19 mouse cellular contexts compared by ENCODE assay signal in the genomic region with DNA sequence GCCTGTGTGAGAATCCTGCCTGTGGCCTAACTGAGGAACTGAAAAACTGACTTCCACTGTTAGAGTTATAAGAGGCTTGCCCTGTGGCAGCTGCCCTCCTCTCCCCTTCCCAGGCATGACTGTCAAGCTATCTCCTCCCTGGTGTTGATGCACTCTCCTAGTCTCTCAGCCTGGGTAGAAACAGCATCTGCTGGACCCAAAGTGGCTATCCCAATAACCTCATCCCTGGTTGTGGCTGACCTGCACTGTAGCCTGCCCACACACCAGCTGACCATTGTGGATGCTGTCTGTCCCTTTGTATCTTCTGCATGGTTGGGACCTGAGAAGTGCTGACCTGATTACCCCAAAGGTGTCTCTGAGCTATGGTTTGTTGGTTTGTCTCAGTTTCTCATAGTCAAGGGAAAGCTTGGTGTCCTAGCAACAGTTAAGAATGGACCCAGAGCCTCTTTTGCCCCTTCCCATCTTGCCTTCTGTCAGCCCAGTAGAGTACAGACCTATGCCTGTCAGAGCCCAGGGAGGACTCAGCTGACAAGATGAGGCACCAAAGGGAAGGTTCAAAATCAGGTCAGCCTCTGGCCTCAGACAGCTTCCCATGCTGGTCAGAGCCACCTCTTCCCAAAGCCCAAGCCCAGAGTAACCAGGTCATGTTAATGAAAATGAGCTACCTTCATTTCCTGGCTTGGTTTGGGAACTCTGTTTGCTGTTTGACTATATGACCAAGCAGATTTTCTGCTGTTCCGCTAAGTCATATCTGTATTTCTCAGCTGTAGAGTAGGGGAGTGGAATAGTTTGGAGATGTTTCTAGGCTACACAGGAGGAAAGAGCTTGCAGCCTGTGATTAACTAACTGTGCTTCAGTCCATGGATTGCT. TPM values are rescaled to one million over a fixed set of nuclear protein-coding genes. Genes with fewer than 3 reads are reported as not detected.
A peak's percentile ranks its signal among the peaks of the same experiment; 100 is the strongest.
DNase-seq lines count a peak whose midpoint lies in the region; ATAC-seq and TF ChIP-seq lines count a peak whose summit lies in the region.
"Had no signal": no experiment of that assay in that cellular context is flagged by ENCODE, and none has a peak within 500 bp of the region (broad histone marks: within the 10 kb centered on the region; RNA-seq: fewer than 3 reads in every experiment).

No protein-coding gene starts in this region.

- H3K4me2 ChIP-seq in limb, embryonic 15.5 days = no peak overlapping the region
- H3K4me2 ChIP-seq in liver, embryonic 12.5 days = peak overlapping the region; percentile 44
- H3K4me2 ChIP-seq in stomach, embryonic 14.5 days (replicated peaks; ENCODE audit: low read depth, low read length) = no peak overlapping the region
- H3K4me2 ChIP-seq: embryonic facial prominence, embryonic 15.5 days; forebrain, embryonic 15.5 days; heart, embryonic 11.5 days had no signal

- TF ChIP-seq POLR2A in bone marrow, adult 2 months (IDR thresholded peaks at IDR 0.05; ENCODE audit: borderline replicate concordance, control insufficient read depth, low read depth, low read length) = no peak
- no peak for TF ChIP-seq POLR2A in cerebellum, adult 2 months (IDR thresholded peaks at IDR 0.05; ENCODE audit: borderline replicate concordance, insufficient read depth, low read length)

- no peaks in the 10 kb centered on the region for H3K27me3 ChIP-seq in limb, embryonic 15.5 days
- no peaks in the 10 kb centered on the region for H3K27me3 ChIP-seq in limb, embryonic 10.5 days (ENCODE audit: low read depth, poor library complexity, severe bottlenecking)
- no peaks in the 10 kb centered on the region for H3K27me3 ChIP-seq in liver, embryonic 12.5 days (replicated peaks)
- H3K27me3 ChIP-seq in stomach, embryonic 14.5 days (ENCODE audit: control insufficient read depth, insufficient read depth, low read length) = no peaks in the 10 kb centered on the region
- H3K27me3 ChIP-seq in cerebellum, adult 2 months (ENCODE audit: control insufficient read depth, insufficient read depth, low read length) = no peaks in the 10 kb centered on the region
- H3K27me3 ChIP-seq: embryonic facial prominence, embryonic 15.5 days; forebrain, embryonic 15.5 days had no signal

- ATAC-seq in limb, embryonic 15.5 days (ENCODE audit: insufficient number of reproducible peaks, low FRiP score, low TSS enrichment, low read depth) = no peak
- ATAC-seq in liver, embryonic 12.5 days = peak; percentile 86
- no peak for ATAC-seq in stomach, embryonic 14.5 days (ENCODE audit: insufficient number of reproducible peaks, insufficient read depth, low FRiP score, low read depth)
- no peak for ATAC-seq in inflammation-experienced regulatory T-cells, adult 6 months
- ATAC-seq: forebrain, embryonic 15.5 days; hindbrain, postnatal 0 days had no signal

- TF ChIP-seq CTCF in bone marrow, adult 2 months (IDR thresholded peaks at IDR 0.05; ENCODE audit: control insufficient read depth, insufficient read depth, low read length) = no peak
- no peak for TF ChIP-seq CTCF in cerebellum, adult 2 months (IDR thresholded peaks at IDR 0.05; ENCODE audit: borderline replicate concordance, insufficient read depth, low read depth, low read length)

- no peaks in the 10 kb centered on the region for H3K9me3 ChIP-seq in limb, embryonic 15.5 days
- H3K9me3 ChIP-seq in limb, embryonic 10.5 days (replicated peaks) = no peaks in the 10 kb centered on the region
- H3K9me3 ChIP-seq in liver, embryonic 12.5 days (replicated peaks) = no peaks in the 10 kb centered on the region
- H3K9me3 ChIP-seq in stomach, embryonic 14.5 days (ENCODE audit: control insufficient read depth, low read depth, low read length) = no peaks in the 10 kb centered on the region
- H3K9me3 ChIP-seq: embryonic facial prominence, embryonic 15.5 days; forebrain, embryonic 15.5 days; midbrain, embryonic 10.5 days had no signal

- no peak for DNase-seq in limb, embryonic 10.5 days (ENCODE audit: low spot score)
- no peak for DNase-seq in cerebellum, adult 2 months
- DNase-seq: adrenal gland, postnatal 25 days; cerebellum, postnatal 14 days; embryo, embryonic 11 days; heart, postnatal 36 days; kidney, postnatal 25 days; right cerebral cortex, adult 18-20 months; thymus, postnatal 25 days had no signal

- peaks cover 7% of the 10 kb centered on the region for H3K4me1 ChIP-seq in limb, embryonic 15.5 days
- no peaks in the 10 kb centered on the region for H3K4me1 ChIP-seq in limb, embryonic 10.5 days
- H3K4me1 ChIP-seq in bone marrow, adult 2 months (ENCODE audit: control insufficient read depth, insufficient read depth, low read length) = peaks cover 3% of the 10 kb centered on the region
- peaks cover 38% of the 10 kb centered on the region for H3K4me1 ChIP-seq in liver, embryonic 12.5 days
- no peaks in the 10 kb centered on the region for H3K4me1 ChIP-seq in stomach, embryonic 14.5 days (ENCODE audit: control insufficient read depth, insufficient read depth, low read length)
- H3K4me1 ChIP-seq in cerebellum, adult 2 months (ENCODE audit: control insufficient read depth, insufficient read depth, low read length) = peaks cover 2% of the 10 kb centered on the region; the same call in 1 of the 2 replicates
- H3K4me1 ChIP-seq: forebrain, embryonic 15.5 days had no signal

- 0 out of 2 replicates have a peak overlapping the region, but pooled peaks have one; percentile 9 for H3K27ac ChIP-seq in limb, embryonic 15.5 days
- no peak overlapping the region for H3K27ac ChIP-seq in limb, embryonic 10.5 days
- peak overlapping the region; percentile 89 for H3K27ac ChIP-seq in bone marrow, adult 2 months (ENCODE audit: control insufficient read depth, insufficient read depth, low read depth, low read length, poor library complexity)
- H3K27ac ChIP-seq in liver, embryonic 12.5 days = peak overlapping the region; percentile 93
- peak overlapping the region; percentile 33 for H3K27ac ChIP-seq in stomach, embryonic 14.5 days (ENCODE audit: low read length)
- H3K27ac ChIP-seq in cerebellum, adult 2 months (ENCODE audit: insufficient read depth, low read length) = no peak overlapping the region
- H3K27ac ChIP-seq: embryonic facial prominence, embryonic 15.5 days; forebrain, embryonic 15.5 days; hindbrain, postnatal 0 days had no signal

- H3K36me3 ChIP-seq in limb, embryonic 15.5 days = peaks cover 55% of the 10 kb centered on the region
- H3K36me3 ChIP-seq in limb, embryonic 10.5 days = peaks cover 60% of the 10 kb centered on the region
- H3K36me3 ChIP-seq in liver, embryonic 12.5 days = peaks cover 60% of the 10 kb centered on the region
- H3K36me3 ChIP-seq in stomach, embryonic 14.5 days (ENCODE audit: control insufficient read depth, insufficient read depth, low read length) = peaks cover 29% of the 10 kb centered on the region

- H3K9ac ChIP-seq in limb, embryonic 15.5 days = no peak overlapping the region
- H3K9ac ChIP-seq in liver, embryonic 12.5 days = peak overlapping the region; percentile 63
- H3K9ac ChIP-seq in stomach, embryonic 14.5 days (replicated peaks; ENCODE audit: low read depth, low read length) = no peak overlapping the region
- H3K9ac ChIP-seq: embryonic facial prominence, embryonic 15.5 days; forebrain, embryonic 15.5 days had no signal

- WGBS in limb, embryonic 15.5 days = 94% methylated on average over 1 of the region's 1 CpGs
- WGBS in limb, embryonic 10.5 days = 94% methylated on average over 1 of the region's 1 CpGs
- WGBS in bone marrow, adult 2 months = 67% methylated on average over 1 of the region's 1 CpGs
- WGBS in liver, embryonic 12.5 days (ENCODE audit: insufficient replicate concordance) = 41% methylated on average over 1 of the region's 1 CpGs
- WGBS in stomach, embryonic 14.5 days = 96% methylated on average over 1 of the region's 1 CpGs
- 97% methylated on average over 1 of the region's 1 CpGs for WGBS in cerebellum, adult 2 months

- no peak overlapping the region for H3K4me3 ChIP-seq in limb, embryonic 15.5 days
- no peak overlapping the region for H3K4me3 ChIP-seq in limb, embryonic 10.5 days
- no peak overlapping the region for H3K4me3 ChIP-seq in bone marrow, adult 2 months (replicated peaks; ENCODE audit: control insufficient read depth, low read depth, low read length)
- no peak overlapping the region for H3K4me3 ChIP-seq in liver, embryonic 12.5 days
- no peak overlapping the region for H3K4me3 ChIP-seq in stomach, embryonic 14.5 days (ENCODE audit: low read depth, low read length)
- H3K4me3 ChIP-seq in cerebellum, adult 2 months (replicated peaks; ENCODE audit: insufficient read depth, low read depth, low read length) = no peak overlapping the region
- H3K4me3 ChIP-seq: embryonic facial prominence, embryonic 15.5 days; forebrain, embryonic 15.5 days; midbrain, embryonic 10.5 days had no signal

RNA-seq across cellular contexts. Expression of a gene that starts 2.1 kb away (rescaled TPM):
- polyA plus RNA-seq in limb, embryonic 15.5 days (2015; fragmentation: Nextera tagmentation; extraction: Ambion mirVana) = 0.68 and 0.82 TPM in 2 replicates
- 0.25 and 0.46 TPM in 2 replicates for polyA plus RNA-seq in limb, embryonic 10.5 days (2016; fragmentation: Nextera tagmentation; extraction: Ambion mirVana)
- polyA plus RNA-seq in bone marrow, adult 2 months (2011; ENCODE audit: insufficient read depth, insufficient read length, low replicate concordance, missing spikeins) = 0.72 and 4.6 TPM in 2 replicates
- polyA plus RNA-seq in liver, embryonic 12.5 days (2016; fragmentation: Nextera tagmentation; extraction: Ambion mirVana) = 0.18 and 0.69 TPM in 2 replicates
- 0.69 and 0.81 TPM in 2 replicates for polyA plus RNA-seq in stomach, embryonic 14.5 days (2014; fragmentation: Nextera tagmentation; extraction: Ambion mirVana)
- polyA plus RNA-seq in cerebellum, adult 2 months (2012; rRNA removed) = 5.5 and 6.8 TPM in 2 replicates
- polyA plus RNA-seq in inflammation-experienced regulatory T-cells, adult 6 months (2017; shearing (Covaris generic)) = 1 to 10 TPM in 2 of 3 experiments, under 1 TPM in 1; 0.29 to 1.8 (median 1.7) TPM

RNA-seq across cellular contexts. Expression of a gene that starts 39.4 kb away (rescaled TPM):
- 36.4 and 37.5 TPM in 2 replicates for polyA plus RNA-seq in limb, embryonic 15.5 days (2015; fragmentation: Nextera tagmentation; extraction: Ambion mirVana)
- polyA plus RNA-seq in limb, embryonic 10.5 days (2016; fragmentation: Nextera tagmentation; extraction: Ambion mirVana) = 42.7 and 53.8 TPM in 2 replicates
- polyA plus RNA-seq in bone marrow, adult 2 months (2011; ENCODE audit: insufficient read depth, insufficient read length, low replicate concordance, missing spikeins) = 21.4 and 56.9 TPM in 2 replicates
- polyA plus RNA-seq in liver, embryonic 12.5 days (2016; fragmentation: Nextera tagmentation; extraction: Ambion mirVana) = 30.1 and 31.7 TPM in 2 replicates
- polyA plus RNA-seq in stomach, embryonic 14.5 days (2014; fragmentation: Nextera tagmentation; extraction: Ambion mirVana) = 34.2 and 37.4 TPM in 2 replicates
- polyA plus RNA-seq in cerebellum, adult 2 months (2012; rRNA removed) = 13.0 and 16.0 TPM in 2 replicates
- 10 to 100 TPM in 1 of 3 experiments, 1 to 10 TPM in 2; 5.4 to 10.7 (median 9.9) TPM for polyA plus RNA-seq in inflammation-experienced regulatory T-cells, adult 6 months (2017; shearing (Covaris generic))

Comparison
In these comparisons a context has a peak if more than half of its experiments do, and no peak if none do; other contexts are left out.
1. H3K27ac ChIP-seq: peak in limb, embryonic 15.5 days (single experiment), bone marrow, adult 2 months (single experiment), liver, embryonic 12.5 days (single experiment) and stomach, embryonic 14.5 days (single experiment); none in limb, embryonic 10.5 days (single experiment) and cerebellum, adult 2 months (single experiment).